Mouse (Mus musculus) embryonic facial prominence, embryonic 14.5 days (tissue): ENCODE data around the gene Mb21d2. TPM values are rescaled to one million over a fixed set of nuclear protein-coding genes. Genes with fewer than 3 reads are reported as not detected.

Experiments used
- ATAC-seq: fragments of 200-750 bp; cut with Nextera tagmentation; 2 replicates; pipeline ENCODE4 v1.8.0; 2017; ENCODE audit warnings: low read depth, moderate number of reproducible peaks, moderate TSS enrichment
- DNase-seq: peaks from one replicate; pipeline ENCODE4 v3.0.0-alpha.2; 2015; ENCODE audit warnings: low spot score
- H3K27ac ChIP-seq: fragments of 300-500 bp; sonication (generic); replicated peaks from 2 replicates; pipeline ENCODE4 v1.5.1; 2014; ENCODE audit warnings: low read depth, mild to moderate bottlenecking, low read length, moderate library complexity
- H3K27me3 ChIP-seq: fragments of 300-500 bp; sonication (generic); replicated peaks from 2 replicates; pipeline ENCODE4 v1.6.1; 2014; ENCODE audit warnings: low read length; ENCODE audit not compliant: control insufficient read depth, insufficient read depth
- H3K36me3 ChIP-seq: fragments of 300-500 bp; sonication (generic); 2 replicates; pipeline ENCODE4 v1.6.1; 2014; ENCODE audit warnings: low read length, mixed read lengths; ENCODE audit not compliant: control insufficient read depth, insufficient read depth
- H3K4me1 ChIP-seq: fragments of 300-500 bp; sonication (generic); 2 replicates; pipeline ENCODE4 v1.6.1; 2014; ENCODE audit warnings: antibody characterized with exemption, low read length; ENCODE audit not compliant: control insufficient read depth, insufficient read depth
- H3K4me2 ChIP-seq: fragments of 300-500 bp; sonication (generic); 2 replicates; pipeline ENCODE4 v1.6.1; 2014; ENCODE audit warnings: low read depth, mild to moderate bottlenecking, low read length, moderate library complexity, mixed read lengths
- H3K4me3 ChIP-seq: fragments of 300-500 bp; sonication (generic); 2 replicates; pipeline ENCODE4 v1.5.1; 2014; ENCODE audit warnings: low read depth, mild to moderate bottlenecking, low read length
- H3K9ac ChIP-seq: fragments of 300-500 bp; sonication (generic); 2 replicates; pipeline ENCODE4 v1.6.1; 2014; ENCODE audit warnings: low read depth, mild to moderate bottlenecking, low read length, moderate library complexity, mixed read lengths
- H3K9me3 ChIP-seq: fragments of 300-500 bp; sonication (generic); 2 replicates; pipeline ENCODE4 v1.6.1; 2016; ENCODE audit warnings: low read length; ENCODE audit not compliant: control insufficient read depth
- WGBS: fragments of 180-500 bp; shearing (Covaris S2); extraction: QIAGEN DNeasy Blood & Tissue Kit; methylation state at CpG from one replicate; pipeline ENCODE4 v1.1.7; 2014; 5-methylcytosine and 5-hydroxymethylcytosine counted together
- polyA plus RNA-seq: library from polyadenylated mRNA; unstranded; fragments of >200 nt; fragmentation: Nextera tagmentation; extraction: Ambion mirVana; gene quantifications from 2 replicates; pipeline ENCODE4 v1.2.1, GENCODE M21; 2014

Mb21d2 gene
- polyA plus RNA-seq, 1 experiment from 2014 or later, result 7.3 TPM

GRCm38 (mm10) chr16:28818749-28819285 lies 110.7 kb downstream of the Mb21d2 start:
- no peaks in the 10 kb centered on the region for H3K9me3 ChIP-seq
- WGBS, result 27% methylated on average over 5 of the region's 5 CpGs
- no peaks in the 10 kb centered on the region for H3K36me3 ChIP-seq
- no peaks in the 10 kb centered on the region for H3K4me1 ChIP-seq
- no peak overlapping the region for H3K9ac ChIP-seq
- no peak overlapping the region for H3K4me2 ChIP-seq
- no peak overlapping the region for H3K4me3 ChIP-seq
- ATAC-seq (no peak), DNase-seq (no peak)
- H3K27me3 ChIP-seq, result no peaks in the 10 kb centered on the region
- H3K27ac ChIP-seq, result no peak overlapping the region

- 80% methylated on average over 1 of the region's 1 CpGs for WGBS
Measured at GRCm38 (mm10) chr16:28813290-28813689, 116.2 kb downstream of the Mb21d2 start.

GRCm38 (mm10) chr16:28809089-28809488 lies 120.4 kb downstream of the Mb21d2 start:
- ATAC-seq (no peak), DNase-seq (peak; percentile 36)
- no peaks in the 10 kb centered on the region for H3K9me3 ChIP-seq
- H3K4me3 ChIP-seq, result no peak overlapping the region
- no peaks in the 10 kb centered on the region for H3K4me1 ChIP-seq
- H3K27ac ChIP-seq, result no peak overlapping the region
- 10% methylated on average over 1 of the region's 1 CpGs for WGBS
- no peak overlapping the region for H3K4me2 ChIP-seq
- H3K36me3 ChIP-seq, result no peaks in the 10 kb centered on the region
- no peak overlapping the region for H3K9ac ChIP-seq
- H3K27me3 ChIP-seq, result no peaks in the 10 kb centered on the region

More at GRCm38 (mm10) chr16:28813290-28813689, 116.2 kb downstream of the Mb21d2 start:
- ATAC-seq (no peak), DNase-seq (no peak)
- Histone ChIP-seq H3K27ac (no peak overlapping the region), H3K9me3 (no peaks in the 10 kb centered on the region), H3K4me3 (no peak overlapping the region), H3K9ac (no peak overlapping the region), H3K36me3 (no peaks in the 10 kb centered on the region), H3K27me3 (no peaks in the 10 kb centered on the region), H3K4me2 (no peak overlapping the region), H3K4me1 (no peaks in the 10 kb centered on the region)

GRCm38 (mm10) chr16:28793115-28793514 lies 136.4 kb downstream of the Mb21d2 start:
- H3K36me3 ChIP-seq, result no peaks in the 10 kb centered on the region
- H3K9ac ChIP-seq, result no peak overlapping the region
- H3K27ac ChIP-seq, result no peak overlapping the region
- no peaks in the 10 kb centered on the region for H3K4me1 ChIP-seq
- DNase-seq (peak; percentile 71), ATAC-seq (peak; percentile 78)
- H3K27me3 ChIP-seq, result no peaks in the 10 kb centered on the region
- no peaks in the 10 kb centered on the region for H3K9me3 ChIP-seq
- H3K4me2 ChIP-seq, result no peak overlapping the region
- H3K4me3 ChIP-seq, result no peak overlapping the region
- 3% methylated on average over 4 of the region's 4 CpGs for WGBS

Other genes starting within 250 kb of the Mb21d2 start
- gene Fgf12, start 176.6 kb downstream of the Mb21d2 start, polyA plus RNA-seq, result 7.9 and 8.0 TPM in 2 replicates